Mouse (Mus musculus) lung, postnatal 0 days (tissue): ENCODE results near the gene Gm6205. TPM values are rescaled to one million over a fixed set of nuclear protein-coding genes. Genes with fewer than 3 reads are reported as not detected.
"Not testable (repeated sequence)": the region's sequence is repeated elsewhere in the genome, so short reads cannot be mapped to it uniquely, and the experiment has no call there.

Experiments
- ATAC-seq: fragments of 200-750 bp; cut with Nextera tagmentation; 2 replicates; pipeline ENCODE4 v1.8.0; 2017; ENCODE audit warnings: moderate library complexity
- DNase-seq: peaks from one replicate; pipeline ENCODE4 v3.0.0-alpha.2; 2016; ENCODE audit warnings: low spot score
- H3K27ac ChIP-seq: fragments of 300-500 bp; sonication (generic); 2 replicates; pipeline ENCODE4 v1.5.1; 2014; ENCODE audit warnings: antibody characterized with exemption, mild to moderate bottlenecking, low read length, mixed read lengths
- H3K27me3 ChIP-seq: fragments of 300-500 bp; sonication (generic); replicated peaks from 2 replicates; pipeline ENCODE4 v1.6.1; 2014; ENCODE audit warnings: low read length, mixed read lengths; ENCODE audit not compliant: insufficient read depth
- H3K36me3 ChIP-seq: fragments of 300-500 bp; sonication (generic); 2 replicates; pipeline ENCODE4 v1.6.1; 2014; ENCODE audit warnings: low read length, mixed read lengths; ENCODE audit not compliant: insufficient read depth
- H3K4me1 ChIP-seq: fragments of 300-500 bp; sonication (generic); 2 replicates; pipeline ENCODE4 v1.6.1; 2014; ENCODE audit warnings: antibody characterized with exemption, low read depth, low read length, mixed read lengths; ENCODE audit not compliant: insufficient read depth
- H3K4me2 ChIP-seq: fragments of 300-500 bp; sonication (generic); replicated peaks from 2 replicates; pipeline ENCODE4 v1.6.1; 2014; ENCODE audit warnings: low read depth, mild to moderate bottlenecking, low read length, moderate library complexity, mixed read lengths
- H3K4me3 ChIP-seq: fragments of 300-500 bp; sonication (generic); 2 replicates; pipeline ENCODE4 v1.5.1; 2014; ENCODE audit warnings: low read depth, low read length
- H3K9ac ChIP-seq: fragments of 300-500 bp; sonication (generic); replicated peaks from 2 replicates; pipeline ENCODE4 v1.6.1; 2014; ENCODE audit warnings: low read depth, mild to moderate bottlenecking
- H3K9me3 ChIP-seq: fragments of 300-500 bp; sonication (generic); 2 replicates; pipeline ENCODE4 v1.6.1; 2016; ENCODE audit warnings: low read length, mixed read lengths
- WGBS: fragments of 180-500 bp; shearing (Covaris S2); extraction: QIAGEN DNeasy Blood & Tissue Kit; methylation state at CpG from one replicate; pipeline ENCODE4 v1.1.7; 2014; 5-methylcytosine and 5-hydroxymethylcytosine counted together
- polyA plus RNA-seq: library from polyadenylated mRNA; unstranded; fragments of >200 nt; fragmentation: Nextera tagmentation; extraction: Ambion mirVana; gene quantifications from 2 replicates; pipeline ENCODE4 v1.2.1, GENCODE M21; 2015

The Gm6205 gene
- not detected in 2 replicates for polyA plus RNA-seq

GRCm38 (mm10) chr5:94648082-94648481 is at the start of gene Gm6205:
Gm6205 (plus strand) TSS chr5:94648382.
- H3K4me1 ChIP-seq, H3K4me2 ChIP-seq, H3K36me3 ChIP-seq, H3K27me3 ChIP-seq, H3K27ac ChIP-seq, DNase-seq, H3K9ac ChIP-seq, ATAC-seq, H3K4me3 ChIP-seq, H3K9me3 ChIP-seq: not testable (repeated sequence)
- WGBS = no CpG with 5 or more reads among the region's 2 CpGs

GRCm38 (mm10) chr5:94616242-94616641 is 31.9 kb upstream of the Gm6205 start, which contains the start of gene Gm3147:
Gm3147 (minus strand) TSS chr5:94616342.
- not testable (repeated sequence) for H3K4me3 ChIP-seq, H3K9ac ChIP-seq, H3K27ac ChIP-seq, H3K4me2 ChIP-seq, DNase-seq, H3K9me3 ChIP-seq, H3K4me1 ChIP-seq, H3K27me3 ChIP-seq, ATAC-seq, H3K36me3 ChIP-seq
- no CpG with 5 or more reads among the region's 1 CpGs for WGBS

GRCm38 (mm10) chr5:94623679-94624078 is 24.5 kb upstream of the Gm6205 start, which contains the start of gene Gm6509:
Gm6509 (plus strand) TSS chr5:94623979.
- not testable (repeated sequence) for DNase-seq, ATAC-seq, H3K27ac ChIP-seq, H3K4me1 ChIP-seq, H3K4me3 ChIP-seq, H3K4me2 ChIP-seq, H3K9ac ChIP-seq, H3K9me3 ChIP-seq, H3K36me3 ChIP-seq, H3K27me3 ChIP-seq
- WGBS = no CpG with 5 or more reads among the region's 2 CpGs

Other genes with a start within 250 kb of the Gm6205 start
- gene Gm7682, start 202.6 kb upstream of the Gm6205 start, polyA plus RNA-seq = not detected in 2 replicates
- not detected in 2 replicates for gene Gm3139, start 122.1 kb upstream of the Gm6205 start, polyA plus RNA-seq
- not detected in 2 replicates for gene Gm3147, start 32.0 kb upstream of the Gm6205 start, polyA plus RNA-seq
- gene Gm6509, start 24.4 kb upstream of the Gm6205 start, polyA plus RNA-seq = not detected in 2 replicates
- gene Gm3183, start 217.1 kb downstream of the Gm6205 start, polyA plus RNA-seq = not detected in 2 replicates